Mouse (Mus musculus): ENCODE results near the gene Stard13. TPM values are rescaled to one million over a fixed set of nuclear protein-coding genes. Genes with fewer than 3 reads are reported as not detected.

Stard13 gene
- total RNA-seq, 2 experiments from 2014 or later: 18.4 to 22.4 TPM

DNA sequence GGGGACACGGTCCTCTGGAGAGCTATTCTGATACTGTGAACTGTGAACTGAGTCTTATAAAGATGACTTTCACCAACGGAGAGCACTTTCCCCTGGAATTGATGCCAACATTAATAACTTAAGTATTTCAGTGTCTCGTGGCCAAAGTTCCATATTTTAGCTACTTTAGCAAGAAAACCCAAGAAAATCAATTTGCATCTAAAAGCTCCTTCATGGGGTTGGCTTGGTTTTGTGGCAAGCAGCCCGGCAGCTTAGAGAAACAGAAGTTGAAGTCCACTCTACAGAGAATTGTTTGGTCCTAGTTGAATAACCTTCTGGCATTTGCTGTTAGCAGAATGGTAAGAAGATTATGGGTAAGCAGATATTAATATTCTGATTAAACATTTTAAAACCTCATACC is 2.2 kb downstream of the Stard13 start:
- intact Hi-C loops (cut with DNase I): no loop called here
- DNase-seq (ENCODE audit: low spot score): no peak

DNA sequence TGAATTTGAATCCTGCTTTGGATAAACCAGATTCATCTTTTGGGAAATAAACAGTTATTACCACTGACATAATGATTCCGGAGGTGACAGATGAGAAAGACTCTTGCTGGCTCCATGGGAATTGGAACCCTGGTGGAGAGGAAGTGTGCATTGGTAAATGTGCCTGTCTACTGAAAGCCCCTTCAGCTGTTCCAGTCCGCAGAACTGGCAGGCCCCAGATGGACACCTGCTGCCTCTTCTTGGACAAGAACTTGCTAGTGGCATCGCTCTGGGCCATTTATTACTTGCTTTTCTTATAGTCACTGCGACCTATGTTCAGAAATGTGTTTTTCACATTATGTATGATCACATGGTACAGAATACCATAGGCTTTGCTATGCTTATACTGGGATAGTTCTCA is 3.2 kb downstream of the Stard13 start:
- no peak for DNase-seq (ENCODE audit: low spot score)
- intact Hi-C loops (cut with DNase I): no loop called here

DNA sequence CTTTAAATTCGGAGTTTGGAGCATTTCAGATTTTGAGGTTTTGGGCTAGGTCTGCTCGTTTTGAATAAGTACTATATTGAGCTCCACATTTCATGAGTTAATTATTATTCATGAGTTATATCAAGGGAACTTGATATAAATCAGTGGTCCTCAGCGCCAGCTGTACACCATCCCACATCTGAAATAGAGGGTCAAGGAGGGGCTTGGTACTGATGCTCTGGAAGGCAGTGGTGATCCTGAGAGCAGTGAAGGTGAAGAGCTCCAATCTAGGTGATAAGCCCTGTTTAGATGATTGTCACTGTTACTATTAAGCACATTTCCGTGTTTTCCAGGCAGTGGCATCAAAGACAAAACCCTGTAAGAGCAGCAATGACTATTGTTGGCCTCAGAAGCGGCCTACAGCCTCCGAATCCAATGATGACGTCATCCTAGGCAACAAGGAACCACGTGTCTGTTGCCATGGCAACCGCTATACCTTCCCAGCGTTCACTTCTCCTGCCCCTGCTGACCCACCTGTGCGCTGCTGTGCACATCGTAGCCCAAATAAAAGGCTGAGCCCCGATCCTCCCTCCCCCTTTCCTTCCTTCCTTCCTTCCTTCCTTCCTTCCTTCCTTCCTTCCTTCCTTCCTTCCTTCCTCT is 5.2 kb downstream of the Stard13 start:
- intact Hi-C loops (cut with DNase I): no loop called here

DNA sequence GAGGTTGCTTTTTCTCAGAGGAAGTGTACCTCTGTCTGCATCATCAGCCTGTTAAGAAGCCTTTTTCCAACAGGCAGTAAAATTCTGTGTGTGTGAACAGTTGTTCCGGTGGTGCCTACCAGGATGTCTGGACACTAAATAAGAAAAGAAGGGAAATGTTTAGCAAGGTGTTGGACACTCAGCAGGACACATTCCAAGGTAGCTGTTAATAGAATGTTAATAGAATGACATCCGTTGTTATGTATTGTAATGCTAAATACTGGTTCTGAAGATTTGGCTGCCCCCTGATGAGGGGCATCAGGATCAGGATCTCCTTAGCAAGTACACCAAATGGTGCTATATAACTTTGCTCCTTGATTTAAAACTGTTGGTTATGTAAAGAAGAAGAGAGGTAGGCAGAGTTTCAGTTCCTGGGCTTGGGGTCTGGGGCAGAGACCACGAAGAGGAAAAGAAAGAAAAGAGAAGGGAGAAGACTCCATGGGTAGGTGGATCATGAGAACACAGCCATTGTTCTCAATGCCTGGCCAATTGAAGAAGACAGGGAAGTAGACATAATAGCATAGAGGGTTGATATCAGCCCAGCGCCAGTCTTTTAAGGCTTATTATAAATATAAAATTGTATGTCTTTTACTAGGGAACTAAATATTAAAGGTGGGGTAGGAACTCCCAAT is 9.8 kb downstream of the Stard13 start:
- intact Hi-C loops (cut with DNase I): no loop called here
- DNase-seq (ENCODE audit: low spot score): no peak

More for the DNA sequence above, 5.2 kb downstream of the Stard13 start:
- DNase-seq (ENCODE audit: low spot score): no peak

DNA sequence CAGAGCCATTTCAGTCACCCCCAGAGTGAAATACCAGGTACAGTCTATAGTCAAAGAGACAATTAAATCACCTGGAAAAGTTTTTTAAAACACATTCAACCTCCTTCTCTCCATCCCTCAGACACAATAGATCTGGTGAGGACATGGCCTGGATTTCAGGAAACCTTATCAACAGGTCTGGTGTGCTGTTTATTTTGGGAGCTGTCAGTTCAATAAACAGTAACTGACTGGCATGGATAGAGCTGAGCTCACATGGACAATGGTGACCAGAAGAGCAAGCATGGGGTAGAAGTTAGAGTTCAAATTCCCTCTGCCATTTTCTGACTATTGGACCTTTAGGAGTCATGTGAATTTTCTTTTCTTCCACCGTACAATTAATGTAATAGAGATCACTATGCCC is 10.8 kb downstream of the Stard13 start:
- DNase-seq (ENCODE audit: low spot score): no peak
- intact Hi-C loops (cut with DNase I): no loop called here

DNA sequence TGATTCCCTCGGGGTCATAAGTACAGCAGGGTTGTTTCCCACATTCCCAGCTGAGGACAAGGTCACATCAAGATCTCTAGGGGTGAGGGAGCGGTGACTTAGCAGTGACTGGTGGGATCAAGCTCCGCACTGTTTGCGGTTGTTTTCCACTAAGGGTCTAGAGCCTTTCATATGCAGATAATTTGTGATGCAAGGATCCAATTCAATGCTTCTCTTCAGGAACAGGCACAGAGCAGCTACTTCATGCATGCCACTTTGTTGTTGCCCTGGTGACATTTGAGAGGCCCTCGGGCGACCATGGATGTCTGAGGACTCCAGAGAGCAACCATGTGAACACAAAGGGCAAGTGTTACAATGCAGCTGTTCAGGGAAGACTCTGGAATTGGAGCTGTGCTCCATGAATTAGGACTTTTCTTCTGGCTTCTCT is 14.9 kb downstream of the Stard13 start:
- DNase-seq (ENCODE audit: low spot score): no peak
- intact Hi-C loops (cut with DNase I): no loop called here

DNA sequence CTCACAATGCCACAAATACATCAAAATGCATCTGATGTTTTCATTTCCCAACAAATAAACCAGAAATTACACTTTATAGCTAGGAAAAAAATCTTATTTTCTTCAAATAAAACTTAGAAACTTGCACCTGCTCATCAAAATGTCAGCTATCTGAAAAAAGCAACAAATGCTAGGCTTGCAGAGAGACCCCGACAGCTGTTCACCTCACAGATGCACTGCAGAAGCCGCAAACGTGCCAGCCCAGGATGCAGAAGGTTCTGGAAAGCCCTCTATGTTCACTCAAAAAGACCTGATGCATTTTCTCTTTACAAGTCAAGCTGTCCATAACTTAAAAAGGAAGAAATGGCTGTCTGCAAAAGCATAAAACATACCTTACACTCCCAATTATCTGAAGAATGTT is 20.5 kb downstream of the Stard13 start:
- intact Hi-C loops (cut with DNase I): no loop called here

DNA sequence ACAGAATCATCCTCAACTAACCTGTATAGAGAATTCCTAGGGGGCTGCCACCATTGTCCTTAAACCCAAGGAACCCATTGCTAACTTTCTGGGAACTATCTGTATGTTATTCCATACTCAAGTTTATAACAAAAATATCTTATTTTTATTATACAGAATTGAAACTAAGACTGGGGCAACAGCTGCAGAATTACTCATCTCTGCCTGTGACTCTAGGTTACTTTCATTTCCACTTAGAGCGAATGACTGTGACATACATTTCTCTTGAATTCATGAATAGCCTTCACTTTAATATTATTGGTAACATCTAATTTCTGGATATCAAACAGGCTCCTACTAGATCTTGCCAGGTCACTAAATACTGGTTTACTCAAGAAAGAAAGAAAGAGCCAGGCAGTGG is 22.8 kb downstream of the Stard13 start:
- DNase-seq (ENCODE audit: low spot score): no peak
- intact Hi-C loops (cut with DNase I): no loop called here

More for the DNA sequence above, 20.5 kb downstream of the Stard13 start:
- DNase-seq (ENCODE audit: low spot score): no peak

DNA sequence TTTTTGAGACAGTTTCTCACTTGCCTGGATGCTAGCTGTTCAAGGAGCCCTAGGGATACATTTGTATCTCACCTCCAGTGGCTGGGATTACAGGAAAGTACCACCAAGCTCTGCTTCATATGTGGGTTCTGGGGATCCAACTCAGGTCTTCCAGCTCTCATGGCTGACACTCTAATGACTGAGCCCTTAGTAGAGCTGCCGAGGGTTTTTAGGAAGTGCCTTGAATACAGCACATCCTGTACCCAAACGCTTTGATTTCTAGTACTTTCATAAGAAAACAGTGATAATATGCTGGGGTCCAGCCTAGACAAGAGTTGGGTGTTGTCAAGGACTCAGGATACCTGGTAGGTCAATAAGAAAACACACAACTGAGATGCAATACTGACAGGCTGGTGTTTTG is 23.6 kb downstream of the Stard13 start:
- DNase-seq (ENCODE audit: low spot score): no peak
- intact Hi-C loops (cut with DNase I): no loop called here

DNA sequence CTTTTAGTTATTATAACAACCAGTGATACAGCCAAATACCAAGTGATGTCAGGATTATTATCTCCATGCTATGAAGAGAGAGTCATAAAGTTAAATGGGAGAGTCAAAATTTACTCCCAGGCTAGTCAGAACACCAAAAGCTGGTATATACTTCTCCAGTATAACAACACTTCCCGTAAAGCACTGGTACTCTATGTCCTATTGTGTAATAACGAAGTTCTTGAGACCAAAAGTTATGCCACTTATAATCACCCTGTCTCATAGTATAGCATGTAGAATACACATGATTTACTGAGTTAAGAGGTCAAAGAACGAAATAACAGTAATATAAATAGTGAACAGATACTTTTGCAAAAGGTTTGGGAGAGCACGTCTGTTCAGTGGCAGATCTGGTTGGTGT is 28.6 kb downstream of the Stard13 start:
- intact Hi-C loops (cut with DNase I): no loop called here
- DNase-seq (ENCODE audit: low spot score): no peak

DNA sequence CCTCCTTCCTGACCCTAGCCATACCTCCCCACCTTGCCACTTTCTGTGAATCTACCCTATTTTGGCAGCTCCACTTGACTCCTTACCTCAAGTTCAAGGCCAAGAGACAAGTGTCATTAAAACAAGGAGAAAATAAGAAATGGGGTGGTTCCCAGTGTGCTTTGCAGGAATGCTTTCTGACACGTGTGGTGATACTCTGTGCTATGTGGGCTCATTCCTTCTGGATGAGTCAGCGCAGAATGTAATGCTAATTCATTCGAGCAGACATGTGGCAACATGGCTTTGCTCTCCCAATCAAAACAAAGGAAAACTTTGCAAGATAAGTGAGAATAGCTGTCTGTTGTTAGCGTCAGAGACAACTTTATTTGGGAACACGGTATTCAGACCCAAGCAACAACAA is 30.7 kb downstream of the Stard13 start:
- intact Hi-C loops (cut with DNase I): no loop called here
- DNase-seq (ENCODE audit: low spot score): no peak

DNA sequence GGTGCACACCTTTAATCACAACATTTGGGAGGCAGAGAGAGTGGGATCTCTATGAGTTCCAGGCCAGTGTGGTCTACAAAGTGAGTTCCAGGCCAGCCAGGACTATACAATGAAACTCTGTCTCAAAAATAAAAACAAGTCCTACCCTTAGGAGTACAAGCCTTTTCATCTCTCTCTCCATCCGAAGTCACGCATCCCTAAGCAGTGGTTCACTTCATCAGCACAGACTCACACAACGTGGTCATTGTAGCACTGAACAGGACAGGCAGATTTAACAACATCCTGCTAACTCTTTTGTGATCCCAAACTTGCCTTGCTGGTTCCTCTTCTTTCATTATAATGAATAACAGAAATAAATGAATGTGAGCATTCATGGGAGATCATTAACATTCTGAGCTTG is 32.4 kb downstream of the Stard13 start:
- DNase-seq (ENCODE audit: low spot score): no peak
- intact Hi-C loops (cut with DNase I): no loop called here

DNA sequence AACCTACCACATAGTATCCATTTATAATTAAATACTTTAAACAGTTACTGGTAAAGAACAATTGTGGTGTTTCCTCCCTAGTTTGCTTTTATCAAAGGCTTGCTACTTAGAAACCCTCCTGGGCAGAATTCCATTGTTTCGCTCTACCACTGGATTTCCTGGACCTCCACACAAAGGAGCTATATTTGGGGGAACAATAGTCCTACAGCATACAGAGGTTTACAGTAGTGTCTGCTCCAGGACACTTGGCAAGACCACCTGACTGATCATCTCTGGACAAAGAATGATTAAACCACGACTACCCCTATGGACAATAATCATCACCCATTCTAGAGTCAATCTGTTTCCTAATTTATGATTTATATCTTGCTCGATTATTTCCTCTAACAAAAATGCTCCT is 34.4 kb downstream of the Stard13 start:
- no peak for DNase-seq (ENCODE audit: low spot score)
- intact Hi-C loops (cut with DNase I): no loop called here

DNA sequence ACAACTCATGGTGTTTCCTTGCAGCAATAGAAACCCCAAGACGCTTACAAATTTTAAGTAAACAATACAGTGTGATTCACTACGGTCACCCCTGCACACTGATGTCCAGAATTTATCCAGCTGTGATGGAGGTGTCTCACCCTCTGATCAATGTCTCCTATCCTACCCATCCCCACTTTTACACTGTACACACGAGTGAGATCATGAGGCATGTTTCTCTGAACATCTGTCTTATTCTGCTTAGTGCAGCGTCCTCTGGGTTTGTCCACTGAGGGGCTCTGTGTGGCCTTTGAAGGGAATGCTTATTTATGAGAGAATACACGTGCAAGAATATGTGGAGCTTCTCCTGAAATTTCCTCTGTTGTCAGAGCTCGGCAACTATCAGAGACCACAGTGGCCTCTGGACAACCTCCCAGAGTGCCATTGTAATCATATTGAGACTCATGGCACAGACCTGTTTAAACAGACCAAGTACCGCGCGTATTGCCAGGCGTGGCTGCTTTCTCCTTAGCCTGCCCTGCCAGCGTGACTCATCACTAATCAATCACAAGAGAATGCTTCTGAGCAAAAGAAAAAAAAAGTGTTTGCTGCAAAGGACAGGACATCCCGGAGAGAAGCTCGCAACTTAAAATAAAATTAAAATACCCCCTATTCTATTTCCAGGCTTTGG is 36.9 kb downstream of the Stard13 start:
- no peak for DNase-seq (ENCODE audit: low spot score)
- intact Hi-C loops (cut with DNase I): no loop called here

DNA sequence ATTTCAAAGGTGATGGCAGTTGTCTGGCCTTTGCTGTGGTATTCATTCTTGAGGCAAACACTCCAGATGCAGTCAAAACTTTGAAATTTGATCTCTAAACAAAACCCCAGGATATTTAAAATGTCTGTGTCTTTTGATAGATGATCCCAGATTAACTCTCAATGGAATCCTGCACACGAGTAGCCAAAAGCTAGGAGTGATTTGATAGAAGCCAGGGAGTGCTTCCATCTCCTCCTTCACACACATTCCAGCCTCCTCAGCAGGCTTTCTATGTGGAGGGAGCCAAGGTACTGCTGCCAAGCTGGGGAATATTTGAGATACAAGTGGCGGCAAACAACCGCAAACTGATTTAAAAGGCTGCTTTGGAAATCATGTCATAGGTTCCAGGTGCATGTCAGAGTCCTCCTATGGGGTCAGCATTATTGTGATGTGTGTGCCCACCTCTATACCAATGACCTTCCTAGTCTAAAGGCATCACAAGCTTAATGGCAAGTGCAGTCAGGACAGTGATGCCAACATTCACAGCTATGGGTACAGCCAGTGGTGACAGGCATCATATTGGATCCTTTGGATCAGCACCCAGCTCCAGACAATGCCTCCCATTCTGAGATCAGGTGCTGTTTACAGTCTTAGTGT is 39.6 kb downstream of the Stard13 start:
- no peak for DNase-seq (ENCODE audit: low spot score)
- intact Hi-C loops (cut with DNase I): loop anchor here (5.0 kb wide), 2 partner anchors 127 to 173 kb away; no protein-coding TSS in a partner anchor

DNA sequence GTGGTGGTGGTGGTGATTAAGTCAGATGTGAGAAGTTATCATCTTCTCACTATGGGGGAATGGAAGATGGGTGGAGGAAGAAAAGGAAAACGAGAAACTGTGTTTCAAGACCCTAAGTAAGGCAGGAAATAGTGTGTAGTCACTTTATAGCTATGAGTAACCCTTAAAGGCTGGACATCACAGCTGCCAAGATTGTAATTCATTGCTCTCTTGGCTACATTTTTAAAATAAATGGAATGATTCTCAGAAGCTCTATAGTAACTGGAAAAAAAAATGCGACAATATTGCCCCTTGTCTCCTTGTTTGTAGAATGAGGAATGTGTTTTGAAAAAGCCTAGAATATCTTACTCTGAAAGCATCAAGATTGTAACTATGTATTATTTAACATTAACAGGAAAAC is 41.4 kb downstream of the Stard13 start:
- DNase-seq (ENCODE audit: low spot score): no peak
- intact Hi-C loops (cut with DNase I): loop anchor here (5.0 kb wide), 2 partner anchors 125 to 175 kb away; no protein-coding TSS in a partner anchor

DNA sequence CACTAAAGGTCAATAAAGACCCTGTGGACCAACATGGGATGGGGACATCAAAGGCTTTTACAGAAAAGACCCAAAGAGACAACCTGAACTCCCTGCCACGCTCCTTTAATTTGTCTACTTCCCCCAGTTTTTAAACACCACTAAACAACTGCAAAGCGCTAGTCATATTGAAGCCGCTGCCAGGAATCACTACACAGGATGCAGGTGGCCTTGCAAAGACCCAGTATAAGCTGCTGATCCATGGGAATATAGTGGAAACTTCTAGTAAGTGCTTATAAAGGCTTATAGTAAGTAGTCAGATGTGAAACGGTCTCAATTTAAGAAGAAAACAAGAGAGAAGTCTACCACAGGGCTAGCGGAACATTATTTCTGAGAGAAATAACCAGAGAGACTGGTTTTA is 42.9 kb downstream of the Stard13 start:
- intact Hi-C loops (cut with DNase I): loop anchor here (5.0 kb wide), 2 partner anchors 123 to 177 kb away; no protein-coding TSS in a partner anchor
- no peak for DNase-seq (ENCODE audit: low spot score)

DNA sequence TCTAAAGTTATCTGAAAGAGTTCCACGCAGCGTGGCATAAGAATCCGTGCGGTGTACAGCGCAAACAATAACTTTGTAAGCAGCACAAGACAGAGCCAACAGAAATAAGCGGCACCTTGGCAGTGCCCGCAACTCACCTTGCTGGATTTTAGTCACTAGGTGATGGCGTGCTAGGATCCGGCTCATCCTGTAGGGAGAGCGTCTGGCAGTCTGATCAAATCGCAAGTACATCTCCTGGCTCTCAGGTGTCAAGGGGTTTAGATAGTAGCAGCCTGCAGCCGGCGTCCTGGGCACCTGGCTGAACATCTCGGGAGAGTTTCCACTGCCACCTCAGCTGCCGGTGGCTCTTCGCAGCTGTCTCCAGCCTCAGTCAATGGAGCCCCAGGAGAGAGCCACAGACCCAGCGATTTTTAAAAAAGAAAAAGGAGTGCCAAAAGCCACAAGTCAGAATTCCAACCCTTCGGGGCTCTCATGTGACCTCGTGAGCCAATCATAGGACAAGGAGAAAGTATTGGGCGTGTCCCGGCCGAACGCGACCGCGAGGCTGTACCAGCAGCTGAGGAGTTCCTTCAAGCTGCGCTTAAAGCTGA is 43.8 kb downstream of the Stard13 start:
- peak; percentile 68 for DNase-seq (ENCODE audit: low spot score)
- intact Hi-C loops (cut with DNase I): loop anchor here (5.0 kb wide), 3 partner anchors 123 to 177 kb away; no protein-coding TSS in a partner anchor

DNA sequence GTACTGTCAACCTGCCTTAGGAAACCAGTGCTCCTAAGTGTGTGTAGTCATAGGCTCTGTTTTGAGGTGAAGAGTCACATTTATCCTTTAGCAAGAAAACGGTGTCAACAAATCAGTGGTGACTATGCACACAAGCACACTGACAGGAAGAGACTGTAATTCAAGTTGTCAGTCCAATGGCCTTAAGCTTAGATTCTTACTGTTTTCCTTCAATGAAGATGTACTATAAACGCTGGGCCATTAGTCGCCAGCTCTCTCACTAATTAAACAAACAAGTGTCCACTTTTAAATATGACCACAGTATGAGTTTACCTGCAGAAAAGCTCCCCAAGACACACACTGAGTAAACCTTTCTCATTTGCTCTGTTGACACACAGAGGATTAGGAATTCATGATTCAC is 44.3 kb downstream of the Stard13 start:
- intact Hi-C loops (cut with DNase I): loop anchor here (5.0 kb wide), 1 partner anchor 142 kb away; no protein-coding TSS in a partner anchor

DNA sequence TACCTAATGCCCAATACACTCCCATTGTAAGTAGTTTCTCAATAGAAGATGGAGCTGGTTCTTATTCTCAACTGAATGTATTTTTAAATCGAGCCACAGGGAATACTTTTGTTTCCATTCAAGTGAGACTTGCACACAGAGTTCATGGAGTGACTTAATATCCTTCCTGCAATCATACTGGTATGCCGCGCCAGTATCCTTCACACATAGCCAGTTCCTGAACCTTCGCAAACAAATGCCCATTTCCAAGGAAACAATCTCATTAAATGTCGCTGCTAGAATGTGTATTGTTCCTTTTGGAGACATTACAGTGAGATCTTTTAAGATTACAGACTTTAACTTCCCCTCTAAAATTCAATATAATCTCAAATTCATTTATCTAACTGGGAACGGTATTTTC is 45.0 kb downstream of the Stard13 start:
- DNase-seq (ENCODE audit: low spot score): no peak
- intact Hi-C loops (cut with DNase I): loop anchor here (5.0 kb wide), 1 partner anchor 141 kb away; no protein-coding TSS in a partner anchor

More for the DNA sequence above, 44.3 kb downstream of the Stard13 start:
- DNase-seq (ENCODE audit: low spot score): no peak

Measured in heart, postnatal 25 days (tissue).